Mouse (Mus musculus): ENCODE data around the gene Neurl1b.

DNA sequence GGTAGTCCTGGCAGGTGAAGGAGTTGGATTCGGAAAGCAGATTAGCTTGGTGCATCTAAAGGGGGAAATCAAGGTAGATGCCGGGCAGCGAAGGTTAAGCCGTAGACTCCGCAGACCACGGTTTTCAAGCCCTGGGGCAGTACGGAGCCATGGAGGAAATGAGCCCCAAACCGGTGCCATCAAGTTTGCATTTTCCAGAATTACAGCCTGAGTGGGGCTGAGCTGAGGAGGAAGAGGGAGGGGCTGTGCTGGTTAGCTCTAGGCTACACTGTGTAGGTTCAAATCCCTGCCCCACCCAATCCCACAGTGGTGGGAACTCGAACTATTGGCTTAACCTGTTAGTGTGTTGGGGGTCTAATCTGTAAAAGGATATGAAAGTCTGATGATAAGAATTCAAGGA lies 49.9 kb downstream of the Neurl1b start:
- TF ChIP-seq CTCF (IDR thresholded peaks at IDR 0.05; ENCODE audit: low read depth) (no peak), EP300 (optimal IDR thresholded peaks at IDR 0.05) (no peak)

Measured in stomach, postnatal 0 days (tissue).